ENCODE assay signal across 9 mouse cellular contexts in genomic region chr6:147304236-147304635, GRCm38 (mm10). TPM values are rescaled to one million over a fixed set of nuclear protein-coding genes. Genes with fewer than 3 reads are reported as not detected.
A peak's percentile ranks its signal among the peaks of the same experiment; 100 is the strongest.
DNase-seq lines count a peak whose midpoint lies in the region.
"Had no signal": no experiment of that assay in that cellular context is flagged by ENCODE, and none has a peak within 500 bp of the region (broad histone marks: within the 10 kb centered on the region; RNA-seq: fewer than 3 reads in every experiment).

No protein-coding gene starts in this region.

- peak; percentile 10 to 14 for DNase-seq in frontal cortex, adult 2 months (ENCODE audit: extremely low spot score in 1 of 2, low spot score in 1 of 2)
- DNase-seq in heart, adult 9 months (ENCODE audit: low spot score in 2 of 2): peak; percentile 48 to 52
- DNase-seq in kidney, adult 11 months: peak; percentile 14
- DNase-seq in layer of hippocampus, adult 11-12 months (ENCODE audit: low spot score): peak; percentile 25
- DNase-seq in lung, postnatal 25 days (ENCODE audit: low spot score): peak; percentile 44
- DNase-seq in ovary, postnatal 10 days (ENCODE audit: low spot score): peak; percentile 2

RNA-seq across cellular contexts. Expression of gene Pthlh, which starts 40.3 kb away (rescaled TPM):
- polyA plus RNA-seq in frontal cortex, adult 2 months (2012; rRNA removed): 2.8 and 2.9 TPM in 2 replicates
- polyA plus RNA-seq: G1E; liver, embryonic 16.5 days; macrophage had no signal

Comparison
In these comparisons a context has a peak if more than half of its experiments do, and no peak if none do; other contexts are left out.
1. Peak in every context shown above with its lines: DNase-seq.